Mouse (Mus musculus) kidney, embryonic 14.5 days (tissue): ENCODE results near the gene Lima1. TPM values are rescaled to one million over a fixed set of nuclear protein-coding genes. Genes with fewer than 3 reads are reported as not detected.
A peak's percentile ranks its signal among the peaks of the same experiment; 100 is the strongest.
"Not testable (repeated sequence)": the region's sequence is repeated elsewhere in the genome, so short reads cannot be mapped to it uniquely, and the experiment has no call there.

Source experiments
- ATAC-seq: fragments of 200-750 bp; cut with Nextera tagmentation; 2 replicates; pipeline ENCODE4 v1.8.0; 2017; ENCODE audit warnings: moderate number of reproducible peaks, mild to moderate bottlenecking, moderate TSS enrichment, moderate library complexity; ENCODE audit not compliant: low FRiP score, low TSS enrichment
- H3K27ac ChIP-seq: fragments of 300-500 bp; sonication (generic); 2 replicates; pipeline ENCODE4 v1.5.1; 2014; ENCODE audit warnings: low read depth, mild to moderate bottlenecking, low read length, moderate library complexity, mixed read lengths
- H3K27me3 ChIP-seq: fragments of 300-500 bp; sonication (generic); 2 replicates; pipeline ENCODE4 v1.6.1; 2014; ENCODE audit warnings: mild to moderate bottlenecking, low read length; ENCODE audit not compliant: control insufficient read depth, insufficient read depth
- H3K36me3 ChIP-seq: fragments of 300-500 bp; sonication (generic); 2 replicates; pipeline ENCODE4 v1.6.1; 2014; ENCODE audit warnings: low read length, mixed read lengths; ENCODE audit not compliant: control insufficient read depth, insufficient read depth
- H3K4me1 ChIP-seq: fragments of 300-500 bp; sonication (generic); 2 replicates; pipeline ENCODE4 v1.6.1; 2014; ENCODE audit warnings: low read length, mixed read lengths; ENCODE audit not compliant: control insufficient read depth, insufficient read depth
- H3K4me2 ChIP-seq: fragments of 300-500 bp; sonication (generic); replicated peaks from 2 replicates; pipeline ENCODE4 v1.6.1; 2014; ENCODE audit warnings: low read depth, mild to moderate bottlenecking, low read length
- H3K4me3 ChIP-seq: fragments of 300-500 bp; sonication (generic); 2 replicates; pipeline ENCODE4 v1.5.1; 2014; ENCODE audit warnings: mild to moderate bottlenecking, low read length
- H3K9ac ChIP-seq: fragments of 300-500 bp; sonication (generic); 2 replicates; pipeline ENCODE4 v1.6.1; 2014; ENCODE audit warnings: low read depth, mild to moderate bottlenecking, low read length, moderate library complexity
- H3K9me3 ChIP-seq: fragments of 300-500 bp; sonication (generic); 2 replicates; pipeline ENCODE4 v1.6.1; 2016; ENCODE audit warnings: low read length; ENCODE audit not compliant: control insufficient read depth
- WGBS: fragments of 180-500 bp; shearing (Covaris S2); extraction: QIAGEN DNeasy Blood & Tissue Kit; methylation state at CpG from one replicate; pipeline ENCODE4 v1.1.7; 2014; 5-methylcytosine and 5-hydroxymethylcytosine counted together
- polyA plus RNA-seq: library from polyadenylated mRNA; unstranded; fragments of >200 nt; fragmentation: Nextera tagmentation; extraction: Ambion mirVana; gene quantifications from 2 replicates; pipeline ENCODE4 v1.2.1, GENCODE M21; 2014

Lima1 gene
- polyA plus RNA-seq: 23.4 and 43.5 TPM in 2 replicates

DNA sequence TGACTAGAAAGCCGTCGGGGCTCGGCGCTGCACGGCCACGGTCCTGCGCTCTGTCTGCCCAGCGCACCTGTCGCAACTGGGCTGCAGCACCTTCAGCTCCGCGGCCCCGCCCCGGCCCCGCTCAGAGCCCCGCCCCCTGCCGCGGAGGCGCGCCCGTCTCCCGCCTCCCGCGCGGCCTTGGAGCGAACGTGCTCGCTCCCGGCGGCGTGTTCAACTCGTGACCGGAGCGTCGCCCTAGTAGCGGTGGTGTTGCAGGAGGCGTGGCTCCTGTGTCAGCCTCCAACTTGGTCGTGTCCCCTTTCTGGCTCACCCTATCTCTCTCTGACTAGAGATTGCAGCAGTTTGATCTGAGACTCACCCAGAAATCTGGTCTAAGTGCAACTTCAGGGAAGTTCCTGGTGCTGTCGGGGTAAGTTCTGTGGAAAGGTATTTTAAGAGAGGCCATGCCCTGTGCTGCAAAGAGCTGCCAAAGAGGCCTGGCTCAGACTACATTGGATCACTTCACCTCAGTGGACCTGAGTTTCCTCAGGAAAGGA, at the start of gene Lima1:
Lima1 (minus strand) TSS at position 123 of the 536 bp plus-strand sequence.
- ATAC-seq: peak; percentile 93

GRCm38 (mm10) chr15:99919601-99920158, 44.4 kb upstream of the Lima1 start:
- H3K36me3 ChIP-seq: no peaks in the 10 kb centered on the region
- H3K4me2 ChIP-seq: no peak overlapping the region
- no peaks in the 10 kb centered on the region for H3K4me1 ChIP-seq
- H3K27me3 ChIP-seq: no peaks in the 10 kb centered on the region
- H3K27ac ChIP-seq: no peak overlapping the region
- 82% methylated on average over 15 of the region's 15 CpGs for WGBS
- no peak overlapping the region for H3K9ac ChIP-seq
- H3K4me3 ChIP-seq: no peak overlapping the region
- ATAC-seq: no peak
- no peaks in the 10 kb centered on the region for H3K9me3 ChIP-seq

More for the DNA sequence above, at the start of gene Lima1:
- Histone ChIP-seq H3K4me3 (peak within 1 kb of the TSS; percentile 74), H3K27me3 (no peaks in the 10 kb centered on the region), H3K9me3 (no peaks in the 10 kb centered on the region), H3K36me3 (no peaks in the 10 kb centered on the region), H3K4me2 (peak within 1 kb of the TSS; percentile 97), H3K4me1 (peaks cover 4% of the 10 kb centered on the region; the same call in 1 of the 2 replicates), H3K27ac (no peak within 1 kb of the TSS), H3K9ac (peak within 1 kb of the TSS; percentile 70)
- under 1% methylated on average over 37 of the region's 38 CpGs for WGBS

GRCm38 (mm10) chr15:99917264-99917663, 42.0 kb upstream of the Lima1 start:
- ATAC-seq: no peak
- H3K27me3 ChIP-seq: no peaks in the 10 kb centered on the region
- no peaks in the 10 kb centered on the region for H3K4me1 ChIP-seq
- no peaks in the 10 kb centered on the region for H3K9me3 ChIP-seq
- H3K4me2 ChIP-seq: no peak overlapping the region
- H3K4me3 ChIP-seq: no peak overlapping the region
- no peaks in the 10 kb centered on the region for H3K36me3 ChIP-seq
- no peak overlapping the region for H3K9ac ChIP-seq
- no peak overlapping the region for H3K27ac ChIP-seq
- 83% methylated on average over 3 of the region's 3 CpGs for WGBS

- 77% methylated on average over 5 of the region's 5 CpGs for WGBS
- Histone ChIP-seq H3K27me3 (no peaks in the 10 kb centered on the region), H3K9me3 (no peaks in the 10 kb centered on the region), H3K27ac (no peak overlapping the region), H3K4me1 (no peaks in the 10 kb centered on the region), H3K9ac (no peak overlapping the region), H3K36me3 (no peaks in the 10 kb centered on the region), H3K4me3 (no peak overlapping the region), H3K4me2 (no peak overlapping the region)
- no peak for ATAC-seq
Observed at GRCm38 (mm10) chr15:99914613-99915012, 39.4 kb upstream of the Lima1 start.

DNA sequence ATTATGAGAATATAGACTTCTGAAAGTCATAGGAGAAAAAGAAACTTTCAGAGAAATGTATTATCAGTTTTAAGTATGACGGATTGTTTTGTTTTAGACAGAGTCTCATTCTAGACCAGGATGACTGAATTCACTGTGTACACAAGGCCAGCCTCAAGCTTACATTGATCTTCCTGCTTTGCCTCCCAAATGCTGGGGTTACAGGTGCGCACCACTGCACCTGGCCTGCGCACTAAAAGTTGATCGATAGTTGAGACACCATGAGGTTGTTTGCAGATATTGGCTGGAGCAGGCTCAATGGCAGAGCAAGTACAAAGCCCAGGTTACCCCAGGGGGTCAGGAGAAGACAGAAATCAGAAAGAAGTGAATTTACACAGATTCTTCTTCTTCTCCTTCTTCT, 36.5 kb upstream of the Lima1 start:
- no peaks in the 10 kb centered on the region for H3K36me3 ChIP-seq
- no peak overlapping the region for H3K27ac ChIP-seq
- no peak overlapping the region for H3K4me2 ChIP-seq
- ATAC-seq: no peak
- 94% methylated on average over 4 of the region's 4 CpGs for WGBS
- H3K4me3 ChIP-seq: no peak overlapping the region
- no peak overlapping the region for H3K9ac ChIP-seq
- no peaks in the 10 kb centered on the region for H3K27me3 ChIP-seq
- H3K4me1 ChIP-seq: no peaks in the 10 kb centered on the region
- no peaks in the 10 kb centered on the region for H3K9me3 ChIP-seq

DNA sequence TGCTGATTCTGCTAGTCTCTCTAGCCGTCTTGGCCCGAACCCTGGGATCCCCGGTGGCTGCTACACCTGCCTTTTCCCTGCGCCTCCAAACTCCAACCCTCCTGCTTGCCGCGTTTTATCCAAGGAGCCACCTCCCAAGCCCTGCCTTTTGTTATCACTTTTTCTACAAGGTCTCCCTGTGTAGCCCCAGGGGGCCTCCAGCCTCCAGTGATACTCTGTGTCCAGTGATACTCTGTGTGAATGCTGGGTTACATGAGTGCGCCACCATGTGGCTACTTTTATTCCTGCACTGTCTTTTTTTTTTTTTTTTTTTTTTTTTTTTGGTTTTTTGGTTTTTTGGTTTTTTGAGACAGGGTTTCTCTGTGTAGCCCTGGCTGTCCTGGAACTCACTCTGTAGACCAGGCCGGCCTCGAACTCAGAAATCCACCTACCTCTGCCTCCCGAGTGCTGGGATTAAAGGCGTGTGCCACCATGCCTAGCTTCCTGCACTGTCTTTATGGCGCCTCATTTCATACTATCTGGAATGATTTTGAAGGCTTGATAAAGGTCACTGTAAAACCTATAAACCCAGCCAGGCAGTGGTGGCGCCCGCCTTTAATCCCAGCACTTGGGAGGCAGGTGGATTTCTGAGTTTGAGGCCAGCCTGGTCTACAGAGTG, 34.2 kb upstream of the Lima1 start:
- not testable (repeated sequence) for H3K4me2 ChIP-seq, H3K27me3 ChIP-seq, H3K9ac ChIP-seq, H3K4me3 ChIP-seq, ATAC-seq, H3K9me3 ChIP-seq, H3K36me3 ChIP-seq, H3K4me1 ChIP-seq, H3K27ac ChIP-seq
- WGBS: 40% methylated on average over 14 of the region's 14 CpGs

DNA sequence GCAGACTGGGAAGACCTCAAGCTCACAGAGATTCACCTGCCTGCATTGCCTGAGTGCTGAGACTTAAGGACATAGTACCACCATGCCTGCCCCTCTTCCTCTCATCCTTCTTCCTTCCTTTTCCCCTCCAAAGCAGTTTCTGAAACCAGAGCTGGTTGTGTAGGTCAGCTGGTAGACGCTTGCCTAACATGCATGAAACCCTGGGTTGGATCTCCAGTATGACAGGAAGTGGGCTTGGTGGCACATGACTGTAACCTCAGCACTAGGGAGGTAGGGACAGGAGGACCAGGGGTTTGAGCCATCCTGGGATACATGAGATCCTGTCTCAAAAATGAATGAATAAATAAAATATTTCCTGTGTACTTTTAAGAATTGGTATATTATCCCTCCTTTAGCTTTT, 32.3 kb upstream of the Lima1 start:
- no peak overlapping the region for H3K4me2 ChIP-seq
- H3K4me1 ChIP-seq: no peaks in the 10 kb centered on the region
- H3K4me3 ChIP-seq: no peak overlapping the region
- no peak for ATAC-seq
- no peaks in the 10 kb centered on the region for H3K9me3 ChIP-seq
- no peak overlapping the region for H3K27ac ChIP-seq
- H3K36me3 ChIP-seq: no peaks in the 10 kb centered on the region
- no peak overlapping the region for H3K9ac ChIP-seq
- WGBS: 58% methylated on average over 1 of the region's 1 CpGs
- H3K27me3 ChIP-seq: no peaks in the 10 kb centered on the region

DNA sequence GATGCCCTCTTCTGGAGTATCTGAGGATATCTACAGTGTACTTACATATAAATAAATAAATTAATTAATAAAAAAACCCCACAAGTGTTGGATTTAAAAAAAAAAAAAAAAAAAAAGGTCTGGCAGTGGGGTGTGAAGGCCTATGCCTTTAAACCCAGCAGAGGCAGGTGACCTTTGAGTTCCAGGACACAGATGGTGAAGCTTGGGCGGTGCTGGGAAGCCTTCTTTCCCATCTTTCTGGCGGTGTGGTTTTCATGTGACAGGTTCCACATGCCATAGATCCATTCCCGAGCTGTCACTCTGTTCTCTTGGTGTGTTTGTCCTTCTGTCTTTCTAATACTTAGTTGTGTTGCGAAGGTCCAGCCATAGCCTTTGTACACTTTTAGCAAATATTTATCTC, 31.8 kb upstream of the Lima1 start:
- Histone ChIP-seq H3K4me1 (no peaks in the 10 kb centered on the region), H3K36me3 (no peaks in the 10 kb centered on the region), H3K9ac (no peak overlapping the region), H3K4me3 (no peak overlapping the region), H3K9me3 (no peaks in the 10 kb centered on the region), H3K27ac (no peak overlapping the region), H3K27me3 (no peaks in the 10 kb centered on the region), H3K4me2 (no peak overlapping the region)
- ATAC-seq: no peak
- WGBS: 68% methylated on average over 4 of the region's 4 CpGs

DNA sequence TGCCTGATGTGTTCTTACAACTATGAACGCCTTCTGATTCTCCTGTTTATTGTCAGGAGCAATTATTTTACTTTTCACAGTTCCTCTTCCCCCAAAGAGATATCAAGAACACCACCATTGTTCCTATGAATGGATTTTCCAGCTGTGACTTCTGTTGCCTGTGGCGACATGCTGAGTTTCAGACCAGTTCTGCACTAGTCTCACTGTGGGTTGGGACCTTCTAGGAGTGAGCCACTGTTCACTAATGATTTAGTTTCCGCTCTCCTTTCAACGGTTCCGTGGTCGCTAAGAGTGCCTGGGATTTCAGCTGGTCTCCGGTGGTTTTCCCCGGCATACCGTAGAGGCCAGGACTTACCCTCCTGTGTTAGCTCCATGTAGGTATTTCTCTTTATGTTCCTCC, 29.6 kb upstream of the Lima1 start:
- H3K27ac ChIP-seq: no peak overlapping the region
- no peaks in the 10 kb centered on the region for H3K4me1 ChIP-seq
- no peak overlapping the region for H3K4me3 ChIP-seq
- ATAC-seq: no peak
- no peaks in the 10 kb centered on the region for H3K36me3 ChIP-seq
- no peak overlapping the region for H3K9ac ChIP-seq
- H3K27me3 ChIP-seq: no peaks in the 10 kb centered on the region
- no peak overlapping the region for H3K4me2 ChIP-seq
- WGBS: 83% methylated on average over 9 of the region's 9 CpGs
- no peaks in the 10 kb centered on the region for H3K9me3 ChIP-seq
